Mouse (Mus musculus) embryonic facial prominence, embryonic 14.5 days (tissue): ENCODE data around the gene Pramel5. TPM values are rescaled to one million over a fixed set of nuclear protein-coding genes. Genes with fewer than 3 reads are reported as not detected.
"Not testable (repeated sequence)": the region's sequence is repeated elsewhere in the genome, so short reads cannot be mapped to it uniquely, and the experiment has no call there.

Experiments used
- ATAC-seq: fragments of 200-750 bp; cut with Nextera tagmentation; 2 replicates; pipeline ENCODE4 v1.8.0; 2017; ENCODE audit warnings: low read depth, moderate number of reproducible peaks, moderate TSS enrichment
- DNase-seq: peaks from one replicate; pipeline ENCODE4 v3.0.0-alpha.2; 2015; ENCODE audit warnings: low spot score
- H3K27ac ChIP-seq: fragments of 300-500 bp; sonication (generic); replicated peaks from 2 replicates; pipeline ENCODE4 v1.5.1; 2014; ENCODE audit warnings: low read depth, mild to moderate bottlenecking, low read length, moderate library complexity
- H3K27me3 ChIP-seq: fragments of 300-500 bp; sonication (generic); replicated peaks from 2 replicates; pipeline ENCODE4 v1.6.1; 2014; ENCODE audit warnings: low read length; ENCODE audit not compliant: control insufficient read depth, insufficient read depth
- H3K36me3 ChIP-seq: fragments of 300-500 bp; sonication (generic); 2 replicates; pipeline ENCODE4 v1.6.1; 2014; ENCODE audit warnings: low read length, mixed read lengths; ENCODE audit not compliant: control insufficient read depth, insufficient read depth
- H3K4me1 ChIP-seq: fragments of 300-500 bp; sonication (generic); 2 replicates; pipeline ENCODE4 v1.6.1; 2014; ENCODE audit warnings: antibody characterized with exemption, low read length; ENCODE audit not compliant: control insufficient read depth, insufficient read depth
- H3K4me2 ChIP-seq: fragments of 300-500 bp; sonication (generic); 2 replicates; pipeline ENCODE4 v1.6.1; 2014; ENCODE audit warnings: low read depth, mild to moderate bottlenecking, low read length, moderate library complexity, mixed read lengths
- H3K4me3 ChIP-seq: fragments of 300-500 bp; sonication (generic); 2 replicates; pipeline ENCODE4 v1.5.1; 2014; ENCODE audit warnings: low read depth, mild to moderate bottlenecking, low read length
- H3K9ac ChIP-seq: fragments of 300-500 bp; sonication (generic); 2 replicates; pipeline ENCODE4 v1.6.1; 2014; ENCODE audit warnings: low read depth, mild to moderate bottlenecking, low read length, moderate library complexity, mixed read lengths
- H3K9me3 ChIP-seq: fragments of 300-500 bp; sonication (generic); 2 replicates; pipeline ENCODE4 v1.6.1; 2016; ENCODE audit warnings: low read length; ENCODE audit not compliant: control insufficient read depth
- WGBS: fragments of 180-500 bp; shearing (Covaris S2); extraction: QIAGEN DNeasy Blood & Tissue Kit; methylation state at CpG from one replicate; pipeline ENCODE4 v1.1.7; 2014; 5-methylcytosine and 5-hydroxymethylcytosine counted together
- polyA plus RNA-seq: library from polyadenylated mRNA; unstranded; fragments of >200 nt; fragmentation: Nextera tagmentation; extraction: Ambion mirVana; gene quantifications from 2 replicates; pipeline ENCODE4 v1.2.1, GENCODE M21; 2014

Pramel5 gene
- polyA plus RNA-seq, result not detected in 2 replicates

DNA sequence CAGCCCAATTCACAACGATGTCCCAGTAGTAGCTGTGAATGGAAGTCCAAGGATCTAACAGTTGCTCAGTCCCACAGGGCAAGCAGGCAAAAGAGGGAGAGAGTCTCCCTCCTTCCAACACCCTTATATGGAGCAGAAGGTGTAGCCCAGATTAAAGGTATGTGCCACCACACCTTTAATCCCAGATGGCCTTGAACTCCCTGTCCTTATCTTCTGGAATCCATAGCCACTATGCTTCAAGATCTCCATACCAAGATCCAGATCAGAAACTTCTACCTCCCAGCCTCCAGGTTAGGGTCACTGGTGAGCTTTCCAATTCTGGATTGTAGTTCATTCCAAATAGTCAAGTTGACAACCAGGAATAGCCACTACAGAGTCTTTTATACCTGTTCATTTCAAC lies at the start of gene Pramel5:
Gene Pramel5 (minus strand): TSS at position 101 of the 400 bp plus-strand sequence.
- not testable (repeated sequence) for H3K9me3 ChIP-seq, H3K4me3 ChIP-seq, H3K27ac ChIP-seq, ATAC-seq, H3K27me3 ChIP-seq, H3K4me1 ChIP-seq, H3K36me3 ChIP-seq, DNase-seq, H3K9ac ChIP-seq, H3K4me2 ChIP-seq
- WGBS, result 53% methylated on average over 1 of the region's 1 CpGs

DNA sequence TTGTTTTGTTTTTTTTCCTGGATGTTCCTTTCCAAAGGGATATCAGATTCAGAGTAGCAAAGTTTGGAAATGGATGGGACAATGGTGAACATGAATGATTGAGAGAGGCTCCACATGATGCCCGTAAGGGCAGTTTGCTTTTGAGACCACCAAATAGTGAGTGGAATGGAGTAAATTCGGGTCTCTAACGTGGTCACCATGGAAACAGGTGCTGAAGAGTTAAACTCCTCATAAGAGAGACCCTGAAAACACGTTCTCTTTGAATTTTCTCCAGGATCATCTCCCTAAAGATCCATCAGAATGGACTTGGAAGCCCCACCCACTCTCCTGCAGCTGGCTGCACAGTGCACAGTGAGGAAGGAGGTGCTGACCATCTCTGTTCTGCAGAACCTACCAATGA lies 49.7 kb upstream of the Pramel5 start, which contains the start of gene Gm13128:
Gene Gm13128 (plus strand): TSS at position 301 of the 400 bp plus-strand sequence.
- WGBS, result 52% methylated on average over 4 of the region's 4 CpGs
- not testable (repeated sequence) for H3K9ac ChIP-seq

DNA sequence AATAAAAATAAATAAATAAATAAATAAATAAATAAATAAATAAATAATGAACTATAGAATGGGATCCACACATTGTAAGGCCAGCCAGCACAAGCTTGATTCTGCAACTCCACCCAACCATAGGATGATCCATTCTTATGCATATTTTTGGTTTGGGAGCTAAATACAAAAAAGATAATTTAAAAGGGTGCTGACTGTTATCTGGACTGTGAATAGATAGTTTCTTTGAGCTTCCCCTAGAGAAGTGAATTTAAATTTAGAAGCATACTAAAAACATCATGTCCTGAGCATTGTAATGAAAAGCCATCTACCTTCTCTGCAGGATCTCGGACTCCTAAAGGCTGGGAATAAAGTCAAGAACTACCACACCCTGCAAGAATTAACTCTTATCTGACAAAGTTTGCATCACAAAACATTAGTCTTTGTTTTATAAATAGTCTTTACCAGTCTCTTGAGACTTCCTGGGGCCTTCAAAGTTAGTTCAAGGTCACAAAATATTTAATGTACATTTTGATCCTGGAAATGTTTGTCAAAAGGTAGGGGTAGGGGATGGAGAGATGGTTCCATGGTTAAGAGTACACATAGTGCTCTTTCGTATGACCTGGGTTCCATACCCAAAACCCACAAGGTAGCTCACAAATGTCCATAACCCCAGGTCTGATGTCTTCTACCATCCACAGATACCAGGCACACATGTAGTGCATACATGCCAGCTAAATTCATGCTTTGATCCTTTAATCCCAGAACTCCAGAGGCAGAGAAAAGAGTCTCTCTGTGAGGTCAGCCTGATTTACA lies 32.6 kb upstream of the Pramel5 start:
- not testable (repeated sequence) for DNase-seq, H3K27me3 ChIP-seq, H3K4me1 ChIP-seq, H3K4me2 ChIP-seq, H3K9me3 ChIP-seq, H3K36me3 ChIP-seq, H3K4me3 ChIP-seq, H3K9ac ChIP-seq, ATAC-seq, H3K27ac ChIP-seq
- WGBS, result 69% methylated on average over 2 of the region's 2 CpGs

More for the DNA sequence above, 49.7 kb upstream of the Pramel5 start, which contains the start of gene Gm13128:
- H3K36me3 ChIP-seq, ATAC-seq, H3K4me3 ChIP-seq, H3K4me2 ChIP-seq, H3K9me3 ChIP-seq, DNase-seq, H3K27ac ChIP-seq, H3K4me1 ChIP-seq, H3K27me3 ChIP-seq: not testable (repeated sequence)

DNA sequence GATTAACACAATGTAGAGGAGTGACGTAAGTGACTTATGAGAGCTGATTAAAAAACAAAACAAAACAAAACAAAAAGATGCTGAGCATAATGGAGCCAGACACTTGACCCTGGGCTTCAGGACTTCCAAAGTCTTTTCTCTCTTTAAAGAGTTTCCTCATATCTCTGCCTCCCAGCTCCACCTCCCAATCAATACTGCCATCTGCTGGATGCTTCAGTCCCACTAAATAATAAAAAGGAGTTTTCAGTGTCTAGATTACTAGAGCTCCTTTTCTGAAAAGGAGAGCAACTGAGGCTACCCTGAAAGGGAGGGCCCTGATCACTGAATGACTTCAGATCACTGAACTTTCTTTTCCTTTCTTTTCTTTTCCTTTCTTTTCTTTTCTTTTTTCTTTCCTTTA lies 19.1 kb upstream of the Pramel5 start:
- not testable (repeated sequence) for H3K27me3 ChIP-seq, H3K9me3 ChIP-seq, DNase-seq, H3K9ac ChIP-seq, H3K4me3 ChIP-seq, H3K4me1 ChIP-seq, ATAC-seq, H3K36me3 ChIP-seq, H3K27ac ChIP-seq, H3K4me2 ChIP-seq
- 53% methylated on average over 1 of the region's 1 CpGs for WGBS

DNA sequence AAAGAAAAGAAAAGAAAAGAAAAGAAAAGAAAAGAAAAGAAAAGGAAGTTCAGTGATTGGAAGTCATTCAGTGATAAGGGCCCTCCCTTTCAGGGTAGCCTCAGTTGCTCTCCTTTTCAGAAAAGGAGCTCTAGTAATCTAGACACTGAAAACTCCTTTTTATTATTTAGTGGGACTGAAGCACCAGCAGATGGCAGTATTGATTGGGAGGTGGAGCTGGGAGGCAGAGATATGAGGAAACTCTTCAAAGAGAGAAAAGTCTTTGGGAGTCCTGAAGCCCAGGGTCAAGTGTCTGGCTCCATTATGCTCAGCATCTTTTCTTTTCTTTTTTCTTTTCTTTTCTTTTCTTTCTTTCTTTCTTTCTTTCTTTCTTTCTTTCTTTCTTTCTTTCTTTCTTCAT lies 25.5 kb downstream of the Pramel5 start:
- not testable (repeated sequence) for H3K9me3 ChIP-seq, H3K4me2 ChIP-seq, H3K4me1 ChIP-seq, H3K9ac ChIP-seq, H3K4me3 ChIP-seq, H3K36me3 ChIP-seq, ATAC-seq, DNase-seq, H3K27me3 ChIP-seq, H3K27ac ChIP-seq

Other genes starting within 250 kb of the Pramel5 start
- gene Pramel4, start 221.4 kb downstream of the Pramel5 start, polyA plus RNA-seq, result not detected in 2 replicates
- gene Gm13102, start 174.0 kb downstream of the Pramel5 start, polyA plus RNA-seq, result not detected in 2 replicates
- not detected in 2 replicates for gene Oog3, start 117.8 kb downstream of the Pramel5 start, polyA plus RNA-seq
- gene Oog2, start 89.8 kb downstream of the Pramel5 start, polyA plus RNA-seq, result not detected in 2 replicates
- not detected in 2 replicates for gene C87977, start 67.2 kb downstream of the Pramel5 start, polyA plus RNA-seq
- gene Gm13128, start 49.8 kb upstream of the Pramel5 start, polyA plus RNA-seq, result not detected in 2 replicates
- gene Gm13119, start 77.5 kb upstream of the Pramel5 start, polyA plus RNA-seq, result not detected in 2 replicates
- 0.19 TPM in 1 of 2 replicates, not detected in the other for gene Pramef20, start 97.4 kb upstream of the Pramel5 start, polyA plus RNA-seq
- 0.16 and 0.24 TPM in 2 replicates for gene Pramef12, start 128.0 kb upstream of the Pramel5 start, polyA plus RNA-seq
- gene 1700012P22Rik, start 158.3 kb upstream of the Pramel5 start, polyA plus RNA-seq, result not detected in 2 replicates
- not detected in 2 replicates for gene Gm9944, start 172.8 kb upstream of the Pramel5 start, polyA plus RNA-seq
- gene Aadacl3, start 183.3 kb upstream of the Pramel5 start, polyA plus RNA-seq, result not detected in 2 replicates
- gene 9430007A20Rik, start 239.3 kb upstream of the Pramel5 start, polyA plus RNA-seq, result not detected in 2 replicates